Mouse (Mus musculus) liver, embryonic 14.5 days (tissue): ENCODE measurements at regions not wholly inside any gene's neighbourhood (a gene's known extent, or its start where the extent isn't known, plus 50 kb on each side); places are given as distances from the start of the nearest gene placed in this dataset.

Experiments
- CTCF ChIP-seq: IDR thresholded peaks from 2 replicates; pipeline ENCODE4 v1.5.1; 2016; ENCODE audit warnings: antibody characterized with exemption, low read depth, control low read depth
- EP300 ChIP-seq: IDR thresholded peaks from 2 replicates; pipeline ENCODE4 v1.6.1; 2016; ENCODE audit warnings: antibody characterized with exemption, low read depth

DNA sequence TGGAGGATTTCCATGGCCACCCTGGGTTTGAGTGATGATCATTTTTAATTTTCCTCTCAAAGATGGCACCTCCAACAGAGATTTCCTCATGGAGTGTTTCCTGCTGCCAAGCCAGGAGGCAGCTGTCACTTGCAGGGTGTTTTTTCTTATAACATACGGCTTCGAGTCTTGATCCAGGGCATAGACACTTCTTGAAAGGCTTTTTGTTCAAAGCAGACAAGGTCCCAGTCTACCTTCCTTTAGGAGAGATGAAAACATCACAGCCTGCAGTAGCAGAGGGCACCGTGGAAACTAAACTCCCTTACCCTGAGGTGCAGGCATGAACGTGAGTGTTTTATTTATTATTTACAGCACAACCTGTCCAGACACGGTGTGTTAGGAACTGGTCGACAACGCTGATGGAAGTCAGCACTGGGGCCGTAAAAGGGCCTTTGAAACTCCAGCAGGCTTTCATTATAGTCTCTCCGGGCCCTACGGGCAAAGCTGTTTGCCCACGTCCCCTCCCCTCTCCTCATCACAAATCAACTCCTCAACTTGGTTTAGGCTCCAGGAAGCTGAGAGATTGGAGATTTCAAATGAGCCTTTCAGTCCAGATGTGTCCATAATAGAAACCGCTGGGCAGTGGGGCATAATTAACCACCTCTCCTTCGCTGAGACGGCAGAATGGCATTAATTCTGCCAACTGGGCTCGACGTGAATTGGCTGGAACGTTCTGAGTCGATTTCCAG is 57.2 kb upstream of the Tmem178 start:
- no peak for TF ChIP-seq EP300
- TF ChIP-seq CTCF: no peak
